Mouse (Mus musculus) adipose tissue, adult 10 weeks (tissue): ENCODE data around the gene Isy1. TPM values are rescaled to one million over a fixed set of nuclear protein-coding genes. Genes with fewer than 3 reads are reported as not detected.

Experiments used
- polyA plus RNA-seq: library from polyadenylated mRNA; stranded (reverse); fragments of 350-450 nt; fragmentation: Illumina TruSeq; extraction: RNeasy Lipid Tissue Mini Kit (QIAGEN cat#74804); gene quantifications from one replicate; pipeline ENCODE4 v1.2.3, GENCODE M21; 2014; ENCODE audit warnings: low read depth, low replicate concordance

The Isy1 gene
- 25.6 TPM for polyA plus RNA-seq

DNA sequence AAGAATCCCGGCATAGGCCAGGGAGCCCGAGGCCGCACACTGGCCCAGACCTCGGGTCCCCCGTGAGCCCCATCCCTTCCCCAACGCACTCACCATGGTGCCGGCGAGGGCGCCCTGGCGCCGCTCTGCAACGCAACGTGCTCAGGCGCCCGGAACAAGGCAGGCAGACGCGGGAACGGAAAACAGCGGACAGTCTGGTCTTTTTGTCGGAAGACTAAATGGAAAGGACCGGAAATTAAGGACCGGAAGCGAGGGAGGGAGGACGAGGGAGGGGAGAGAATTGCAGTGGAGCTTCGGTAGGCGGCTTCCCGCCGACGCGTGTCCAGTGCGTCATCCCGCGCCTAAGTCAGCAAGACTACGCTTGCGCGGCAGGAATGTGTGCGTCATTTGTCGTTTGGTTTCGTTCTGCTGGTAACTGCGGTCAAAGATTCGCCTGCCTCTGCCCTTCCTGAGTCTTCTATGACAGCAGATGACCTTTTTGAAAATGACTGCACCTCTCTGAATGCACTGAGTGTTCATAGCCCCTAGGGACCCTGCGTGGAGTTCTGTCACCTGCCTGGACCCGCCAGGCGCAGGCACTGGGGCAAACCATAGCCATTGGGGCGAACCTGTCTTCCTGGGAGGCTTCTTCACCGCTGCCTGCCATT, at the start of gene Isy1:
Gene Isy1 (minus strand): TSS at position 248 of the 647 bp plus-strand sequence.

DNA sequence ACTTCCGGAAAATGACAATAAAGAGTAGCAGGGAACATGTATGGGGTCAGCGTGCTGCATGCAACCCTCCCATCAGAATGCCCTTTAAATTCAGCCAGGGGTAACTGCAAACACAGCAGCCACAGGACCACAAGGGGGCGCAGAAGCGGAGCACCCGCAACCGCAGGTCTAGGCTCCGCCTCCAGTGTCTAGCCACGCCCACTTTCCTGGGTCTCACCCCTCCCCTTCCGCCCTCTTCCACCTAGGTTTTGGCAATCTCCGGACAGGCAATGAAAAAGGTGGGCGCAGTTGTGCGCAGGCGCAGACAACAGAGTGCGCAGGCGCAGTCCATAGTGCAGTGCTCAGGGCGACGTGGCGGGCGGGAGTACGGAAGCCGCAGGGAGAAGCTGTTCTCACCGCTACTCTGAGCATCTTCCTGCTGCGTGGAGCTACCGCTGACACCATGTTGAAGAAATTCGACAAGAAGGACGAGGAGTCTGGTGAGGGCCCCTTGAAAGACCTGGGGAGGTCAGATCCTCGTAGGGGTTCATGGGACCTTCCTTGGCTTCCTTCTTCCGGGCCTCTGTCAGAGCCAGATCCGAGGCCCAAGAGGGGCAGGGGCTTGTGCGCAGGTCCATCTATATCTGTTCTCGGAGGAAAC, 49.1 kb upstream of the Isy1 start, which contains the start of gene Copg1:
Gene Copg1 (plus strand): TSS at position 221 of the 640 bp plus-strand sequence.

DNA sequence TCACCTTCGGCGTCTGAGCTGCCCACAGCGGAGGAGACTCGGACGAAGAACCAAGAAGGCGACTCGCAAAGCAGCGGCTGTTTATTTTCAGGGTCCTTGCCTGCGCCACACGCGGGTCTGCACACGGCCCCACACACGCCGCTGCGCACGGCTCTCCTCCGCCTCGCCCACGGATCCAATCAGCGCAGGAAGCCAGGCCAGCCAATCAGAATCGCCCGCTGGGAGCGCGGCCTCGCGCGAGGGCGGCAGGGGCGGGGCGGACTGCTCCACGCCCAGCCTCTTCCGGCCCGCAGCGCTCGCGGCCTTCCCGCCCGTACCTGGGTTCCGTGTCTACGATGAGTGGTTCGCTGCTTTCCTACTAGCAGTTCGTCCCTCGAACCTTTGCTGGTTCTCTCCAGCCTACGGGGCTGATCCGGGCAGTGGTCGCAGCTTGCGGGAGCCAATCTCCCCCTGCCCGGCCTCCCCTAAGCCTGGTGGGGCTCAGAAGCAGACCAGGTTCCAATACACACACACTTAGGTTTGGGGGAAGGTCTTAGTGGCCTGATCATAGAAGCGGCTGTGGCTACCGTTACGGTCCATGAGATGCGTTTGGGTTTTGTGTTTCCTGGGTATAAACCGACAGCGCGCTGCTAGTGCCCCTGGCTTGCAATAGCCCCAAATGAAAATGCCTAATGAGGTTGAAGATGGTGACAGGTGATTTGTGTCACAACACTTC, 12.5 kb upstream of the Isy1 start, which contains the start of gene Cnbp:
Gene Cnbp (minus strand): TSS at position 207 of the 715 bp plus-strand sequence.

DNA sequence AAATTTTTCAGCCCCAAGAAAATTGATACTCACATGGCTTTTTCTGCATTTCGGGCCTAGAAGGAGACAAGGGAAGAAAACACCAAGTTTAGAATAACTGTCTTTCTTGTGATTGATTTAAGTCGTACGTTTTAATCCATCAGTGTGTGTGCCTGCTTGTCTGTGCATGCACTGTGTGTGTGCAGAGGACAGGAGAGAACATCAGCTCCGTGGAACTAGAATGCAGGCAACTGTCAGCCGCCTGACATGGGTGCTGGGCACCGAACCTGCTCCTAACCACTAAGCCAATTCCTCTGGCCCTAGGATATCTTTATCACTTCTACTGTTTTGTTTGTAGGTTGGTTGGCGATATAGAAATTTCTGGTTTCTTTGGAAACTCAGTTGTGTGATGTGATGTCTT, 2.9 kb downstream of the Isy1 start, which contains the start of gene Gm45140:
Gene Gm45140 (minus strand): TSS at position 101 of the 400 bp plus-strand sequence.

DNA sequence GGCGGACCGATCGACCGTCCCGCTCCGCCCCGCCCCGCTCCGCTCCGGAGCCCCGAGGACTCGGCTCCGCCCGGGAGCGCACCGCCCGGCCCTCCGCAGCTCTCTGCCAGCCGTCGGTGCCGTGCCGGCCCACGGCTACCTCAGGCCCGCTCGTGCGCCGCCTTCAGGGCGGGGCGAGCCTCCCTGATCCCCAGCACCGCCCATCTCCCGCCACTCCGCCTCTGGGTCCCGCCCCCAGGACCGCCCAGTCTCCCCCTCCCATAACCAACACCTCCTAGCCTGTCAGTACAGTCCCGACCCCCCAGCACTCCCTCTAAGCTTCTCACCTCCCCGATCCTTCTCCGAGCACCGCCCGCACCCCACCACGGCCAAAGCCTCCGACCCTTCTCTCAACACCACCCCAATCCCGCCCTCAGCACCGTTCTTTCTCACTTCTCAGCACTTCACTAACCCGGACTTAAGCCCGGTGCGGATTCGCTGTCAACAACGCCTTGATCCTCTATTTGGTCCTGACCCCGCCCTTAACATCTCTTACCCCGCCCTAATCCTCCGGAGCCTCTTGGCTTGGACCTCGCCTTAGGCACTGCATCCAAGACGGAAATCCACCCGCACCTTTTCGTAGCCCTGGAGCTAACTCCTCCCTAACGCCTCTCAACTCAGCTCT, 26.8 kb downstream of the Isy1 start, which contains the start of gene Rab43:
Gene Rab43 (minus strand): TSS at position 490 of the 664 bp plus-strand sequence.

DNA sequence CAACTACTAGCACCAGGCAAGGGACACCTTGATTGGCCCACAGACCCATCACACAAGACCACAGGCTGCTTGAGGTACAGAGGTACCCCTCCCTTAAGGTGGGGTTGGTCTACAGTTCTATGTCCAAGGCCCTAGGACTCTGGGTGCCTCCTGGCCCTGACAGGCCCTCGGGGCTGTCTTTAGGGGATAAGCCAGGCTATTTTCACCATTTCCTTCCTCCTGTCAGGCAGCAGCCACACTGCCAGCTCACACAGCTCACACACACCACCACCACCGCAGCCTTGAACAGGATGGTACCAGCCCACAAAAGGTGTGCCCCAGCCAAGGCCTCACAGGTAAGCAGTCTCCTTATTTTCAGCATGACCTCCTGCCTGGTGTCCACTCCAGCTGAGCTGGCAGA, 60.8 kb downstream of the Isy1 start, which contains the start of gene Gp9:
Gene Gp9 (plus strand): TSS at position 231 of the 400 bp plus-strand sequence.

Other genes with a start within 250 kb of the Isy1 start
- 6.1 TPM for gene Prokr1, start 248.1 kb downstream of the Isy1 start, polyA plus RNA-seq
- gene Aplf, start 166.6 kb downstream of the Isy1 start, polyA plus RNA-seq: 7.8 TPM
- gene Efcc1, start 107.9 kb downstream of the Isy1 start, polyA plus RNA-seq: 4.5 TPM
- gene Gp9, start 60.7 kb downstream of the Isy1 start, polyA plus RNA-seq: 1.5 TPM
- 31.3 TPM for gene Rab43, start 26.6 kb downstream of the Isy1 start, polyA plus RNA-seq
- not detected for gene Gm45140, start 3.0 kb downstream of the Isy1 start, polyA plus RNA-seq
- gene Cnbp, start 12.3 kb upstream of the Isy1 start, polyA plus RNA-seq: 298 TPM
- 95.9 TPM for gene Copg1, start 49.0 kb upstream of the Isy1 start, polyA plus RNA-seq
- gene Hmces, start 75.1 kb upstream of the Isy1 start, polyA plus RNA-seq: 29.7 TPM
- gene H1fx, start 142.8 kb upstream of the Isy1 start, polyA plus RNA-seq: 7.9 TPM
- gene Rab7, start 206.5 kb upstream of the Isy1 start, polyA plus RNA-seq: 258 TPM
- 210 TPM for gene Rpn1, start 245.7 kb upstream of the Isy1 start, polyA plus RNA-seq